Mouse (Mus musculus) midbrain, embryonic 13.5 days (tissue): ENCODE measurements around the gene Cdc25a. TPM values are rescaled to one million over a fixed set of nuclear protein-coding genes. Genes with fewer than 3 reads are reported as not detected.

Experiments used
- microRNA-seq: library from miRNA; unstranded; fragments of <30 nt; microRNA quantifications from one replicate; pipeline ENCODE4, GENCODE M21; 2016
- polyA plus RNA-seq: library from polyadenylated mRNA; unstranded; fragments of >200 nt; fragmentation: Nextera tagmentation; extraction: Ambion mirVana; gene quantifications from 2 replicates; pipeline ENCODE4 v1.2.1, GENCODE M21; 2015

The Cdc25a gene
- polyA plus RNA-seq, 1 experiment from 2014 or later = 20.2 TPM

Small RNA genes within 50 kb of the gene (microRNA-seq; reads per million reads assigned to microRNA genes)
- gene Mir7089 = 1.4 reads per million

Other genes starting within 250 kb of the Cdc25a start
- not detected in 2 replicates for gene Fbxw24, start 249.5 kb upstream of the Cdc25a start, polyA plus RNA-seq
- 0.13 TPM in 1 of 2 replicates, not detected in the other for gene Fbxw25, start 210.9 kb upstream of the Cdc25a start, polyA plus RNA-seq
- not detected in 2 replicates for gene Fbxw18, start 172.9 kb upstream of the Cdc25a start, polyA plus RNA-seq
- not detected in 2 replicates for gene Fbxw26, start 129.5 kb upstream of the Cdc25a start, polyA plus RNA-seq
- gene Fbxw27, start 84.9 kb upstream of the Cdc25a start, polyA plus RNA-seq = not detected in 2 replicates
- gene Spink8, start 63.3 kb upstream of the Cdc25a start, polyA plus RNA-seq = 0.27 TPM in 1 of 2 replicates, not detected in the other
- 69.7 and 71.3 TPM in 2 replicates for gene Nme6, start 42.8 kb upstream of the Cdc25a start, polyA plus RNA-seq
- 0.22 and 0.55 TPM in 2 replicates for gene Camp, start 26.0 kb upstream of the Cdc25a start, polyA plus RNA-seq
- gene Map4, start 55.9 kb downstream of the Cdc25a start, polyA plus RNA-seq = 127 and 129 TPM in 2 replicates
- gene Smarcc1, start 242.1 kb downstream of the Cdc25a start, polyA plus RNA-seq = 153 and 167 TPM in 2 replicates
- 221 and 223 TPM in 2 replicates for gene Dhx30, start 242.3 kb downstream of the Cdc25a start, polyA plus RNA-seq